Mouse (Mus musculus): ENCODE data around the gene Btbd18. TPM values are rescaled to one million over a fixed set of nuclear protein-coding genes. Genes with fewer than 3 reads are reported as not detected.
"Not testable (repeated sequence)": the region's sequence is repeated elsewhere in the genome, so short reads cannot be mapped to it uniquely, and the experiment has no call there.

Gene Btbd18
- total RNA-seq, 1 experiment from 2014 or later: 0.18 TPM

- DNase-seq: no peak
Observed at GRCm38 (mm10) chr2:84647051-84647568, 11.8 kb upstream of the Btbd18 start.

- DNase-seq: no peak
Observed at GRCm38 (mm10) chr2:84648369-84648768, 10.5 kb upstream of the Btbd18 start.

GRCm38 (mm10) chr2:84649674-84650073 lies 9.2 kb upstream of the Btbd18 start:
- no peak for DNase-seq

- DNase-seq: peak; percentile 80
Observed at GRCm38 (mm10) chr2:84650464-84651195, 8.2 kb upstream of the Btbd18 start, which contains the start of gene Ctnnd1. Gene Ctnnd1, minus strand, starts transcription at chr2:84650765.

- no peak for DNase-seq
Observed at GRCm38 (mm10) chr2:84653354-84653753, 5.5 kb upstream of the Btbd18 start.

GRCm38 (mm10) chr2:84655864-84656263 lies 3.0 kb upstream of the Btbd18 start:
- no peak for DNase-seq

GRCm38 (mm10) chr2:84660253-84660652 lies 1.4 kb downstream of the Btbd18 start:
- no peak for DNase-seq

- DNase-seq: peak; percentile 37
Observed at GRCm38 (mm10) chr2:84662866-84663265, 4.0 kb downstream of the Btbd18 start.

- DNase-seq: no peak
Observed at GRCm38 (mm10) chr2:84666081-84666480, 7.2 kb downstream of the Btbd18 start.

GRCm38 (mm10) chr2:84669828-84670568 lies 11.1 kb downstream of the Btbd18 start:
- peak; percentile 37 for DNase-seq

- DNase-seq: peak; percentile 79
Observed at GRCm38 (mm10) chr2:84670569-84670933, 11.7 kb downstream of the Btbd18 start, which contains the start of gene Selenoh. Gene Selenoh, minus strand, starts transcription at chr2:84670770.

GRCm38 (mm10) chr2:84671535-84671934 lies 12.7 kb downstream of the Btbd18 start:
- not testable (repeated sequence) for DNase-seq

GRCm38 (mm10) chr2:84677270-84677967 lies 18.5 kb downstream of the Btbd18 start:
- DNase-seq: no peak

- peak; percentile 84 for DNase-seq
Observed at GRCm38 (mm10) chr2:84677968-84678880, 19.3 kb downstream of the Btbd18 start, which contains the start of the genes Gm28635 and Med19. Gene Gm28635, minus strand, starts transcription at chr2:84678041. Gene Med19, plus strand, starts transcription at chr2:84678402.

- no peak for DNase-seq
Observed at GRCm38 (mm10) chr2:84679016-84679415, 20.1 kb downstream of the Btbd18 start, which contains the start of gene Tmx2. Gene Tmx2, minus strand, starts transcription at chr2:84679140.

GRCm38 (mm10) chr2:84682605-84683183 lies 23.8 kb downstream of the Btbd18 start:
- DNase-seq: no peak

GRCm38 (mm10) chr2:84688080-84688844 lies 29.4 kb downstream of the Btbd18 start:
- no peak for DNase-seq

- no peak for DNase-seq
Observed at GRCm38 (mm10) chr2:84690050-84690449, 31.2 kb downstream of the Btbd18 start.

- DNase-seq: no peak
Observed at GRCm38 (mm10) chr2:84695007-84695695, 36.3 kb downstream of the Btbd18 start.
